Mouse (Mus musculus) heart, adult 2 months (tissue): Measurements from ENCODE around the gene Rps6kc1. TPM values are rescaled to one million over a fixed set of nuclear protein-coding genes. Genes with fewer than 3 reads are reported as not detected.

Source experiments
- DNase-seq, 2 experiments: peaks; one replicate each; pipeline ENCODE4 v3.0.0; 2021
- H3K27ac ChIP-seq: fragments of 200-600 bp; 2 replicates; pipeline ENCODE4 v1.8.1; 2022
- H3K27me3 ChIP-seq: fragments of 200-500 bp; 2 replicates; pipeline ENCODE4 v1.6.1; 2012; ENCODE audit warnings: mild to moderate bottlenecking, low read length, inconsistent platforms, mixed read lengths; ENCODE audit not compliant: control insufficient read depth, insufficient read depth
- H3K36me3 ChIP-seq: fragments of 200-500 bp; 2 replicates; pipeline ENCODE4 v1.6.1; 2012; ENCODE audit warnings: low read length, inconsistent platforms; ENCODE audit not compliant: control insufficient read depth, insufficient read depth
- H3K4me1 ChIP-seq: fragments of 200-500 bp; 2 replicates; pipeline ENCODE4 v1.6.1; 2011; ENCODE audit warnings: low read length; ENCODE audit not compliant: control insufficient read depth, insufficient read depth
- H3K4me3 ChIP-seq: fragments of 200-600 bp; 2 replicates; pipeline ENCODE4 v1.8.1; 2022
- H3K79me2 ChIP-seq: fragments of 200-500 bp; replicated peaks from 2 replicates; pipeline ENCODE4 v1.6.1; 2012; ENCODE audit warnings: mild to moderate bottlenecking, inconsistent platforms, low read length, moderate library complexity, mixed read lengths; ENCODE audit not compliant: control insufficient read depth, insufficient read depth
- H3K9ac ChIP-seq: fragments of 200-500 bp; 2 replicates; pipeline ENCODE4 v1.6.1; 2012; ENCODE audit warnings: low read depth, mild to moderate bottlenecking, control low read depth, inconsistent platforms, low read length, mixed read lengths
- CTCF ChIP-seq: fragments of 200-600 bp; IDR thresholded peaks from 2 replicates; pipeline ENCODE4 v1.8.1; 2022; ENCODE audit warnings: antibody characterized with exemption, mild to moderate bottlenecking, moderate library complexity
- EP300 ChIP-seq: fragments of 200-500 bp; IDR thresholded peaks from 2 replicates; pipeline ENCODE4 v1.6.1; 2011; ENCODE audit warnings: low read depth, low read length, control low read depth; ENCODE audit not compliant: insufficient read depth
- POLR2A ChIP-seq: fragments of 200-500 bp; IDR thresholded peaks from 2 replicates; pipeline ENCODE4 v1.6.1; 2011; ENCODE audit warnings: mild to moderate bottlenecking, low read depth, low read length, control low read depth; ENCODE audit not compliant: insufficient read depth
- WGBS: fragments of 180-500 bp; shearing (Covaris S2); methylation state at CpG from one replicate; pipeline ENCODE4 v1.1.7; 2018; 5-methylcytosine and 5-hydroxymethylcytosine counted together
- intact Hi-C: fragments of 180-260 bp; cut with DNase I; formaldehyde crosslinking; loops from one replicate; pipeline ENCODE4 v1.15.1; 2025
- polyA plus RNA-seq: library from polyadenylated mRNA; depleted of rRNA; stranded (reverse); fragments of >200 nt; gene quantifications from 2 replicates; pipeline ENCODE4 v1.2.3, GENCODE M21; 2012
- total RNA-seq, 2 experiments: library from RNA; stranded (reverse); gene quantifications; 2 replicates each; pipeline ENCODE4 v1.2.3; 2021

The Rps6kc1 gene
- total and polyA plus RNA-seq, 3 experiments: 6.9 to 18.9 (median 15.6) TPM

GRCm38 (mm10) chr1:190912623-190913022, 1.1 kb upstream of the Rps6kc1 start:
- Histone ChIP-seq H3K4me1 (peaks cover 3% of the 10 kb centered on the region), H3K27ac (no peak overlapping the region), H3K79me2 (no peaks in the 10 kb centered on the region), H3K27me3 (no peaks in the 10 kb centered on the region), H3K36me3 (no peaks in the 10 kb centered on the region), H3K9ac (no peak overlapping the region), H3K4me3 (no peak overlapping the region)
- intact Hi-C loops: no loop called here
- WGBS: 54% methylated on average over 1 of the region's 1 CpGs
- no peak for DNase-seq
- no peak for TF ChIP-seq CTCF
- TF ChIP-seq EP300: no peak
- no peak for TF ChIP-seq POLR2A

GRCm38 (mm10) chr1:190910836-190911235, 734 bp downstream of the Rps6kc1 start:
- Histone ChIP-seq H3K36me3 (no peaks in the 10 kb centered on the region), H3K4me1 (peaks cover 3% of the 10 kb centered on the region), H3K27ac (no peak overlapping the region; the same call in 1 of the 2 replicates), H3K27me3 (no peaks in the 10 kb centered on the region), H3K79me2 (no peaks in the 10 kb centered on the region), H3K9ac (peak overlapping the region; percentile 67; the same call in 1 of the 2 replicates), H3K4me3 (peak overlapping the region; percentile 67)
- no peak for DNase-seq
- intact Hi-C loops: no loop called here
- no peak for TF ChIP-seq EP300
- no peak for TF ChIP-seq POLR2A
- no peak for TF ChIP-seq CTCF
- WGBS: 58% methylated on average over 6 of the region's 6 CpGs

GRCm38 (mm10) chr1:190904714-190905113, 6.9 kb downstream of the Rps6kc1 start:
- WGBS: 90% methylated on average over 16 of the region's 16 CpGs
- Histone ChIP-seq H3K27me3 (no peaks in the 10 kb centered on the region), H3K4me1 (no peaks in the 10 kb centered on the region), H3K9ac (no peak overlapping the region), H3K27ac (no peak overlapping the region), H3K36me3 (no peaks in the 10 kb centered on the region), H3K79me2 (no peaks in the 10 kb centered on the region), H3K4me3 (no peak overlapping the region)
- intact Hi-C loops: no loop called here
- DNase-seq: no peak
- TF ChIP-seq CTCF (no peak), EP300 (no peak), POLR2A (no peak)

GRCm38 (mm10) chr1:190904136-190904535, 7.4 kb downstream of the Rps6kc1 start:
- no peak for DNase-seq
- intact Hi-C loops: no loop called here
- H3K27me3 ChIP-seq: no peaks in the 10 kb centered on the region
- no peak overlapping the region for H3K9ac ChIP-seq
- WGBS: 96% methylated on average over 3 of the region's 3 CpGs
- H3K27ac ChIP-seq: no peak overlapping the region
- no peaks in the 10 kb centered on the region for H3K79me2 ChIP-seq
- TF ChIP-seq POLR2A: no peak
- no peak for TF ChIP-seq CTCF
- no peaks in the 10 kb centered on the region for H3K36me3 ChIP-seq
- H3K4me1 ChIP-seq: no peaks in the 10 kb centered on the region
- no peak overlapping the region for H3K4me3 ChIP-seq

GRCm38 (mm10) chr1:190901082-190901481, 10.5 kb downstream of the Rps6kc1 start:
- Histone ChIP-seq H3K36me3 (no peaks in the 10 kb centered on the region), H3K4me3 (no peak overlapping the region), H3K27ac (no peak overlapping the region), H3K9ac (no peak overlapping the region), H3K4me1 (no peaks in the 10 kb centered on the region), H3K79me2 (no peaks in the 10 kb centered on the region), H3K27me3 (no peaks in the 10 kb centered on the region)
- no peak for DNase-seq
- intact Hi-C loops: no loop called here
- 42% methylated on average over 2 of the region's 2 CpGs for WGBS
- TF ChIP-seq CTCF (no peak), POLR2A (no peak), EP300 (no peak)

- no peak overlapping the region for H3K9ac ChIP-seq
- H3K79me2 ChIP-seq: no peaks in the 10 kb centered on the region
- H3K27ac ChIP-seq: no peak overlapping the region
- H3K4me3 ChIP-seq: no peak overlapping the region
- WGBS: 70% methylated on average over 9 of the region's 9 CpGs
- intact Hi-C loops: no loop called here
- no peaks in the 10 kb centered on the region for H3K27me3 ChIP-seq
- no peaks in the 10 kb centered on the region for H3K36me3 ChIP-seq
- TF ChIP-seq POLR2A (no peak), EP300 (no peak), CTCF (no peak)
- no peaks in the 10 kb centered on the region for H3K4me1 ChIP-seq
- DNase-seq: no peak
These were observed 12.5 kb downstream of the Rps6kc1 start for GRCm38 (mm10) chr1:190898899-190899575.
